Mouse (Mus musculus) intestine, embryonic 15.5 days (tissue): Measurements from ENCODE around the gene Ccdc177. TPM values are rescaled to one million over a fixed set of nuclear protein-coding genes. Genes with fewer than 3 reads are reported as not detected.
A peak's percentile ranks its signal among the peaks of the same experiment; 100 is the strongest.

ENCODE experiments used
- ATAC-seq: fragments of 200-750 bp; cut with Nextera tagmentation; 2 replicates; pipeline ENCODE4 v1.8.0; 2017; ENCODE audit warnings: moderate TSS enrichment, moderate library complexity
- H3K27ac ChIP-seq: fragments of 300-500 bp; sonication (generic); 2 replicates; pipeline ENCODE4 v1.5.1; 2015; ENCODE audit warnings: mild to moderate bottlenecking, inconsistent platforms
- H3K27me3 ChIP-seq: fragments of 300-500 bp; sonication (generic); replicated peaks from 2 replicates; pipeline ENCODE4 v1.6.1; 2015; ENCODE audit warnings: inconsistent platforms
- H3K36me3 ChIP-seq: fragments of 300-500 bp; sonication (generic); 2 replicates; pipeline ENCODE4 v1.6.1; 2015; ENCODE audit warnings: inconsistent platforms
- H3K4me1 ChIP-seq: fragments of 300-500 bp; sonication (generic); replicated peaks from 2 replicates; pipeline ENCODE4 v1.6.1; 2015; ENCODE audit warnings: inconsistent platforms
- H3K4me2 ChIP-seq: fragments of 300-500 bp; sonication (generic); replicated peaks from 2 replicates; pipeline ENCODE4 v1.6.1; 2015; ENCODE audit warnings: mild to moderate bottlenecking, inconsistent platforms
- H3K4me3 ChIP-seq: fragments of 300-500 bp; sonication (generic); replicated peaks from 2 replicates; pipeline ENCODE4 v1.5.1; 2015; ENCODE audit warnings: inconsistent platforms
- H3K9ac ChIP-seq: fragments of 300-500 bp; sonication (generic); 2 replicates; pipeline ENCODE4 v1.6.1; 2015; ENCODE audit warnings: inconsistent platforms
- H3K9me3 ChIP-seq: fragments of 300-500 bp; sonication (generic); 2 replicates; pipeline ENCODE4 v1.6.1; 2016; ENCODE audit warnings: inconsistent platforms
- WGBS: fragments of 180-500 bp; shearing (Covaris S2); methylation state at CpG from one replicate; pipeline ENCODE4 v1.1.7; 2015; 5-methylcytosine and 5-hydroxymethylcytosine counted together
- polyA plus RNA-seq: library from polyadenylated mRNA; unstranded; fragments of >200 nt; fragmentation: Nextera tagmentation; extraction: Ambion mirVana; gene quantifications from 2 replicates; pipeline ENCODE4 v1.2.1, GENCODE M21; 2015

Gene Ccdc177
- 0.10 and 0.15 TPM in 2 replicates for polyA plus RNA-seq

DNA sequence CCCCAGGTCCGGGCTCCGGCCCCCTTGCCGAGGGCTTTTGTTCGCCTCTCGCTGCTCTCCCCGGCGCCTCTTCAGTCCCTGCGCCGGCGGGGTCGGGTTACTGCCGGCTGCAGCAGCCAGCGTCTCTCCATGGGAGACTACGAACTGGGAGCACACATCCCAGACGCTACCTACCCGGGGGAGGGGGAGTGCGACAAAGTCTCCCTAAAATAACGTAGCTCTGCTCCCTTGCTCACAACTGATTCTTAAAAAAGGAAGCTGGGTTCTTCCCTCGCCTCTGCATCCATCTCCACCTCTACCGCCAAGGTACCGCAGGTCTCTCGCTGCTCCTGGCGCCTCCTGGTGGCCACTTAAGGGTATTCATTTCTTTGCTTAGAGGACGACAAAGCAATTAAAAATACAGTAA lies at the start of gene Ccdc177:
TSS of gene Ccdc177 (minus strand) at position 292 of the 406 bp plus-strand sequence.
- peaks cover 28% of the 10 kb centered on the region for H3K4me1 ChIP-seq
- no peak within 1 kb of the TSS for H3K9ac ChIP-seq
- WGBS, result under 1% methylated on average over 24 of the region's 24 CpGs
- peak within 1 kb of the TSS; percentile 99 for H3K4me2 ChIP-seq
- H3K4me3 ChIP-seq, result peak within 1 kb of the TSS; percentile 62
- H3K27ac ChIP-seq, result no peak within 1 kb of the TSS
- H3K27me3 ChIP-seq, result peaks cover 54% of the 10 kb centered on the region
- H3K36me3 ChIP-seq, result no peaks in the 10 kb centered on the region
- no peak for ATAC-seq
- H3K9me3 ChIP-seq, result no peaks in the 10 kb centered on the region

DNA sequence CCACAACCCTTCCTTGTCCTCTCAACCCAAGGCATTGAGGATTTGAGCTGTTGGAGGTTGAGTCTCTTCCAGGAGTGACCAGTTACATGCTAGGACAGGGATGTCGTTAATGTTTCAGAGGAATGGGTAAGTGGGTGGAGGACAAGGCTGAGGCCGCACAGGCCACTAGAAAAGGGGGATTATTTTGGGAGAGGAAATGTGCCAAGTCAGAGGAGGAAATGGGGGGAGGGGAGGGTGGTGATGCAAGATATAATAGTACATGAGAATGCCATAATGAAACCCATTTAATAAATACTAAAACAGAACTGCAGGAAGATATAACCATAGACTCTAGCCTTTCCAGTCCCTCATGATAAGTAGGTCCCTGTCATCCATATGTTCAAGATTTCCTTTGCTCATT lies 49.5 kb upstream of the Ccdc177 start:
- ATAC-seq, result no peak
- H3K4me2 ChIP-seq, result no peak overlapping the region
- no peak overlapping the region for H3K9ac ChIP-seq
- H3K27me3 ChIP-seq, result no peaks in the 10 kb centered on the region
- H3K4me3 ChIP-seq, result no peak overlapping the region
- H3K4me1 ChIP-seq, result peaks cover 9% of the 10 kb centered on the region; the same call in 1 of the 2 replicates
- H3K27ac ChIP-seq, result no peak overlapping the region
- 70% methylated on average over 2 of the region's 2 CpGs for WGBS
- no peaks in the 10 kb centered on the region for H3K36me3 ChIP-seq
- H3K9me3 ChIP-seq, result no peaks in the 10 kb centered on the region

DNA sequence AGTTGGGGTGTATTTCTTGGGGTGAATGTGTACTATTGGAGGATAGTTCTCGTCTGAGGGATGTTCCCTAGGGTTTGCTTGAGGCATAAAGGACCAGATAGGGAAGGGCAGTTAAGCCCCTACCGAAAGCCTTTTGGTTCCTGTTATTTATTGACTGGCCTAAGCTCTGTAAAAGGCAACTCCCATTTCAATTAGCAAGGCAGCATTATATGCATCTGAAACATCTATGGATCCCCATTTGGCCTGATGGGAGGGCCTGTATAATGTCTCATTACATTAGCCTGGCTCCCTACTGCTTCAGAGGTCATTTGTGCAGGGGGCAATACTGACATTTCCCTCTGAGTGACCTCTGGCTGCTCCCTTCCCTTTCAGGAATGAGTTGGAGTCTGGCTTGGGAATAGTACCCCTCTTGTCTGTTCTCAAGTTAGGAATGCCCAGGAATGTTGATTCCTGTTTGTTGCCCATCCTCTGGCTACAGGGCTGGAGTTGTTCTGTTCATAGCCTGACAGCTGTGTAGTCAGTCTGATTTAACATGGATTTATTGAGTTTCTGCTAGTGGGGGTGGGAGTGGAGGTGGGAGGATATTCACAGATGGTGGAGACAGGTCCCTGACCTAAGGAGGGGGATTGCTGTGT lies 47.1 kb upstream of the Ccdc177 start:
- Histone ChIP-seq H3K9me3 (no peaks in the 10 kb centered on the region), H3K27ac (no peak overlapping the region), H3K4me1 (peaks cover 20% of the 10 kb centered on the region), H3K9ac (no peak overlapping the region), H3K4me2 (no peak overlapping the region), H3K27me3 (no peaks in the 10 kb centered on the region), H3K36me3 (no peaks in the 10 kb centered on the region), H3K4me3 (no peak overlapping the region)
- 58% methylated on average over 2 of the region's 2 CpGs for WGBS
- peak; percentile 48 for ATAC-seq

DNA sequence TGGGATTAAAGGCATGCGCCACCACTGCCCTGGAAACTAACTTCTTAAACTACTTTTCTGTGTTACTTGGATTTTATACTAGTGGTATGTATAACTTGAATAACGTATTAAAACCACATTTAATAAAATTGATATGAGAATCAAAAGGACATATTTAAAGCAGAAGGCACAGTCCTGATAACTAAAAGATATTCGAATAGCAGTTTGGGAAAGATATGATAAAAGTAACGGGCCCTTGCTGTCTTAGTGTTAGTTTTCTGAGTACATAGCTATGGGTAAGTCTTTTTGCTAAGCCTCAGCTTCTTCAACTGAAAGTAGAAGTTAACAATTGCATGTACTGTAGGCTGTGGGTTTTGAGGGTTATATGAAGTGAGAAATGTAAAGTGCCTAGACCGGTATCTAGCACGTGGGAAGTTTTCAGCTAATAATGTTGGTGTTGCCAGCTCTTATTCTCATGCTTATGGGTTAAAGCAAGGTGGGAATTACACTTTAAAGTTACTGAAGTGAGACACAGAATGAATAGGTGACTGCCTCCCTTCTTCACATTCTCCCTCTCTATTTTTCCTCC lies 44.5 kb upstream of the Ccdc177 start:
- no peak overlapping the region for H3K4me2 ChIP-seq
- H3K9ac ChIP-seq, result no peak overlapping the region
- no peak overlapping the region for H3K4me3 ChIP-seq
- no peak overlapping the region for H3K27ac ChIP-seq
- no peaks in the 10 kb centered on the region for H3K9me3 ChIP-seq
- no peaks in the 10 kb centered on the region for H3K36me3 ChIP-seq
- WGBS, result 92% methylated on average over 6 of the region's 6 CpGs
- H3K4me1 ChIP-seq, result peaks cover 20% of the 10 kb centered on the region
- H3K27me3 ChIP-seq, result no peaks in the 10 kb centered on the region
- ATAC-seq, result no peak

DNA sequence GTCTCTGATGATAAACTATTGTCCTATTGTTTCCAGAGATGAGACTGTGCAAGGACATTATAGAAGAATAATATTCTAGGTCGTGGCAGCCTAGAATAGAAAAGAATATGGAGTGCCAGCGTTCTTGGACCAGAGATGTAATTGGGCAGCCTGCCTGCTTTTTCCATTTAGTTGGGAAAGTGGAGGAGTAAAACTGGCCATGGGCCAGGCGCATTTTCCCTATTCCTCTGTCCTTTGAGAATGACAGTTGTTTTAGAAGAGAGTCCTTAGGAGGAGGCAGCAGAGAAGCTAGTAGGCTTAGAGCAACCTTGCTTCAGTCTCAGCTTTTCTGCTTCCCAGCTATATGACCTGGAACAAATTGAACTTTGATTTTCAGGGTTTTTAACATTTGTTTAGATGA lies 43.4 kb upstream of the Ccdc177 start:
- Histone ChIP-seq H3K9ac (no peak overlapping the region), H3K4me2 (no peak overlapping the region), H3K4me1 (peaks cover 17% of the 10 kb centered on the region), H3K9me3 (no peaks in the 10 kb centered on the region), H3K4me3 (no peak overlapping the region), H3K27me3 (no peaks in the 10 kb centered on the region), H3K27ac (peak overlapping the region; percentile 48; the same call in 1 of the 2 replicates), H3K36me3 (no peaks in the 10 kb centered on the region)
- WGBS, result 49% methylated on average over 3 of the region's 3 CpGs
- no peak for ATAC-seq

DNA sequence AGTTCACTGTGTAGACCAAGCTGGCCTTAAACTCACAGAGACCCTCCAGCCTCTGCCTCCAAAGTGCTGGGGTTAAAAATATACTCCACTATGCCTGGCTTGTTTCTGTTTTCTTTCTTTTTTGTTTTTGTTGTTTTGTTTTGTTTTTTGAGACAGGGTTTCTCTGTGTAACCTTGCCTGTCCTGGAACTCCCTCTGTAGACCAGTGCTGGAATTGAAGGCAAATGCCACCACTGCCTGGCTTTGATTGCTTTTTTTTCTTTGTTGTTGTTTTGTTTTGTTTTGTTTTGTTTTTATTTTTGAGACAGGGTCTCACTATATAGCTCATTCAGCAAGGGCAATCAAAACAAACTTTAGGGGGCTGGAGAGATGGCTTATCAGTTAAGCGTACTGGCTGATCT lies 41.0 kb upstream of the Ccdc177 start:
- no peak for ATAC-seq
- H3K27ac ChIP-seq, result no peak overlapping the region
- no peaks in the 10 kb centered on the region for H3K27me3 ChIP-seq
- no peak overlapping the region for H3K9ac ChIP-seq
- H3K4me2 ChIP-seq, result no peak overlapping the region
- H3K4me3 ChIP-seq, result no peak overlapping the region
- no peaks in the 10 kb centered on the region for H3K9me3 ChIP-seq
- H3K4me1 ChIP-seq, result peaks cover 16% of the 10 kb centered on the region
- WGBS, result 100% methylated on average over 1 of the region's 1 CpGs
- H3K36me3 ChIP-seq, result no peaks in the 10 kb centered on the region

DNA sequence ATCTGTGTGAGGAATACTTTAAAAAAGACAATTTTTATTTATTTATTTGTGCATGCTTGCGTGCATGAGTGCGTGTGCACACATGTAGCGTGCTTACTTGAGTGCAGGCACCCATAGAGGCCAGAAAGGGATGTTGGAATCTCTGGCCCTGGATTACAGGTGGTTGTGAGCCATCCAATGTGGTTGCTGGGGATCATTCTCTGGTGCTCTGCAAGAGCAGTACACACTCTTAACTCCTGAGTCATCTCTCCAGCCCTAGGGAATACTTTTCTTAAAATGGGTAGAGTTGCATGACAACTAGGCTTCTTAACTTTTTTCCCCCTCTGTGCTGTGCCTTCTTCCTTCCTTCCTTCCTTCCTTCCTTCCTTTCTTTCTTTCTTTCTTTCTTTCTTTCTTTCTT lies 39.7 kb upstream of the Ccdc177 start:
- H3K27ac ChIP-seq, result no peak overlapping the region
- H3K9ac ChIP-seq, result no peak overlapping the region
- H3K4me2 ChIP-seq, result no peak overlapping the region
- no peaks in the 10 kb centered on the region for H3K9me3 ChIP-seq
- peaks cover 16% of the 10 kb centered on the region for H3K4me1 ChIP-seq
- H3K27me3 ChIP-seq, result no peaks in the 10 kb centered on the region
- 92% methylated on average over 3 of the region's 3 CpGs for WGBS
- H3K4me3 ChIP-seq, result no peak overlapping the region
- no peak for ATAC-seq
- H3K36me3 ChIP-seq, result no peaks in the 10 kb centered on the region

DNA sequence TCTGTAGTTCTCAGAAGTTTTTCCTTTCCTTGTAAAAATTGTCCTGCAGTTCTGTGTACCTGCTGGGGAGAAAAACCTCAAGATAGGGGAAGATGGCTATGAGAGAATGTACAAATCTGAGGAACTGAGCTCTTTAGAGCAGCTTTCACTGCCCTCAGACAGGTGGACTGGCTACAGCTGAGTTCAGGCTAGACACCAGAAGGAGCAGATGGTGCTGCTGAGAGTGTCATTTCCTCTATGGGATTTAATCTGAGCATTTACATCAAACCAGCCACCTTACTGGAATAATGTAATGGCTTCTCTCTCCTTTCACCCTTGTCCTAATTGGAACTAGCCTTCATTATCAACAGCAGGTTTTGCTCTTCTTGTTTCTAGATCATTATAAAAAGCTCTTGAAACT lies 37.8 kb upstream of the Ccdc177 start:
- no peak overlapping the region for H3K4me3 ChIP-seq
- no peak overlapping the region for H3K4me2 ChIP-seq
- H3K9ac ChIP-seq, result no peak overlapping the region
- no peaks in the 10 kb centered on the region for H3K36me3 ChIP-seq
- ATAC-seq, result no peak
- H3K27ac ChIP-seq, result no peak overlapping the region
- no peaks in the 10 kb centered on the region for H3K27me3 ChIP-seq
- H3K4me1 ChIP-seq, result peaks cover 9% of the 10 kb centered on the region
- H3K9me3 ChIP-seq, result no peaks in the 10 kb centered on the region

DNA sequence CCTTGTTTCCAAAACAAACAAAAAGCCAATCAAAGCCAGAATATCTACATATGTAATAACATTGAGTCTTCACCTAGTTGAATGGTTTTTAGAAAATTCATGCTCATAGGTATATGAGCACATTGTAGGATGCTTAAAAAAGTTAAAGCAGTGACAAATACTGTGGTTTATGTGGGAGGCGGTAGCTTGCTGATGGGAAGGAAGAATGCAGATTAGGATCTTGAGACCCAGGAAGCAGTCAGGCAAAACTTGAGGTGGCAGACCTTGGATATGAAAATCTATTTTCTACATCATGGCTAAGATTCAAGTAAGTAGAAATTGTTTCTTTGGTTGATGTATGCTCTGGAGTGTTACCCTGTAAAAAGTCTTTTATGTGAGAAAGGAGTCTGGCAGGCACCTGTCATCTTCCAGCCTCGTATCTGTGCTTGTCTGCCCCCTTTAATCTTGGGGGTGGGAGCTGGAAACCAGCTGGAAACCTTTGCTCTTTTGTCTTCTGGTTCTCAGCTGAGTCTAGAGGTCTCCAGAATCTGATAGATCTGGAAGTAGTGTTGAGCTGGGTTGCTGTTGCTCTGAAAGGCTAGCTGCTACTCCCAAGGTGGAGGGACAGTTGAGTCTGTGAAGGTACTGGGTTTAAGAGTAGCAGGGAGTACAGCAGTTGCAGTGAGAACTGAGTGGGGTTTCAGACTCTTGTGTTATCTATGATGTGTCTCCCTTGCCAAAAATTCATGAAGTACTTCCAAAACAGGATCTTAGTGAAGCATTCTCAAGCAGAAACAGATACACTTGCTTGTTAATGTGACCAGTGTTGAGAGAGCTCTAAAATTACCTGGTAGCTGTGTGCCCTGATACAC lies 34.7 kb upstream of the Ccdc177 start:
- no peaks in the 10 kb centered on the region for H3K36me3 ChIP-seq
- H3K9ac ChIP-seq, result no peak overlapping the region
- no peak overlapping the region for H3K27ac ChIP-seq
- no peak for ATAC-seq
- no peaks in the 10 kb centered on the region for H3K27me3 ChIP-seq
- 67% methylated on average over 2 of the region's 2 CpGs for WGBS
- H3K9me3 ChIP-seq, result no peaks in the 10 kb centered on the region
- H3K4me2 ChIP-seq, result no peak overlapping the region
- H3K4me3 ChIP-seq, result no peak overlapping the region
- peaks cover 9% of the 10 kb centered on the region for H3K4me1 ChIP-seq

DNA sequence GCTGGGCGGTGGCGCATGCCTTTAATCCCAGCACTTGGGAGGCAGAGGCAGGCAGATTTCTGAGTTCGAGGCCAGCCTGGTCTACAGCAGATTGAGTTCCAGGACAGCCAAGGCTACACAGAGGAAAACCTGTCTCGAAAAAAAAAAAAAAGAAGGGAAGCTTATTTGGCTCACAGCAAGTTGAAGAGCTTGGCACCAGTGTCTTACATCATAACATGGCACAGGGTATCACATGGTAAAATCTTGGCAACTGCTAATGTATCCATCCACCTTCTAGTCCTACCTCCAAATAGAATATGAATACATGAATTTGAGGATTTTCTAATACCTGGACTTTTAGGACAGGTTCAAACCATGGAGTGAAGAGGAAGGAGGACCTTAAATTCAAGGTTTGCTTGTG lies 34.0 kb upstream of the Ccdc177 start:
- no peak for ATAC-seq
- Histone ChIP-seq H3K4me1 (peaks cover 12% of the 10 kb centered on the region), H3K27ac (no peak overlapping the region), H3K4me2 (no peak overlapping the region), H3K9me3 (no peaks in the 10 kb centered on the region), H3K4me3 (no peak overlapping the region), H3K36me3 (no peaks in the 10 kb centered on the region), H3K9ac (no peak overlapping the region), H3K27me3 (no peaks in the 10 kb centered on the region)
- 91% methylated on average over 4 of the region's 4 CpGs for WGBS

DNA sequence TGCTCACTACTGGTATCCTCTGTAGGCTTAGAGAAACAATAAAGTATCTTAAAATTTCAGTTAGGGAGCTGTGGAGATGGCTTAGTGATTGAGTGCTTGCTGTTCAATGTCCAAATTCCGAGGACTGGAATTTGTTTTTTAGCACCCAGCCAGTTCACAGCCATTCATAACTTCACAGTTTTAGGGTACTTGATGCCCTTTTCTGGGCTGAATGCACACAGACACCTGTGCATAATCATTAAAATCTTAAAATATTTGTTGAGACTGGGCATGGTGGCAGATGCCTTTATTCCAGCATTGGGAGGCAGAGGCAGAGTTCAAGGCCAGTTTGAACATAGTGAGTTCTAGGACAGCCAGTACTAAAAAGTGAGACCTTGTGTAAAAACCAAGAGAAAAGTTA lies 33.0 kb upstream of the Ccdc177 start:
- no peak overlapping the region for H3K4me2 ChIP-seq
- no peak overlapping the region for H3K9ac ChIP-seq
- H3K27ac ChIP-seq, result no peak overlapping the region
- H3K4me3 ChIP-seq, result no peak overlapping the region
- WGBS, result 74% methylated on average over 1 of the region's 1 CpGs
- H3K27me3 ChIP-seq, result no peaks in the 10 kb centered on the region
- no peaks in the 10 kb centered on the region for H3K36me3 ChIP-seq
- H3K9me3 ChIP-seq, result no peaks in the 10 kb centered on the region
- peaks cover 11% of the 10 kb centered on the region for H3K4me1 ChIP-seq
- no peak for ATAC-seq

DNA sequence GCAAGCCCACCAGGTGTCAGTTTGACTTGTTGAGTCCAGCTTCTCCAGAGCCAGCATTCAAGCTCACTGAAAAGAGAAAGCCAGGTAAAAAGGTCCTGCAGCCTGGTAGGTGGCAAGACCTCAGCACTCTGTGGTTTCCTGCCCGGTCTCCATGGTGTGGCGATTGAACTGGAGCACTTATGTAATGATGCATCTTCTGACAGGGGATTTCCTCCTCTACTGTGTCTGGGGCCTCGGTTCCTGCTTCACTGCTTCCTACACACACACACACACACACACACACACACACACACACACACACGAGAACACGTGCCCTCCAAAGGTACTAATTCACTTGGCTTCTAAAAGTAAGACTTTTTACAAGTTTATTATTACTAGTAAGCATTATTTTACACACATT lies 32.4 kb upstream of the Ccdc177 start:
- Histone ChIP-seq H3K4me1 (peaks cover 7% of the 10 kb centered on the region), H3K27ac (peak overlapping the region; percentile 32; the same call in 1 of the 2 replicates), H3K36me3 (no peaks in the 10 kb centered on the region), H3K4me3 (0 out of 2 replicates have a peak overlapping the region, but pooled peaks have one; percentile 3), H3K9me3 (no peaks in the 10 kb centered on the region), H3K9ac (no peak overlapping the region), H3K27me3 (no peaks in the 10 kb centered on the region), H3K4me2 (peak overlapping the region; percentile 35)
- no peak for ATAC-seq
- WGBS, result 52% methylated on average over 5 of the region's 5 CpGs
